Mouse (Mus musculus) c-Kit-negative CD71-positive TER-119-positive erythroid progenitor cells, embryonic 14.5 days (primary cell): ENCODE measurements around the gene 1700029J07Rik.

Experiments used
- DNase-seq: peaks from one replicate; pipeline ENCODE4 v3.0.0-alpha.2; 2013; ENCODE audit warnings: low read depth, low spot score

Gene 1700029J07Rik

GRCm38 (mm10) chr8:45950622-45951021 lies 24.4 kb downstream of the 1700029J07Rik start:
- DNase-seq = no peak

DNA sequence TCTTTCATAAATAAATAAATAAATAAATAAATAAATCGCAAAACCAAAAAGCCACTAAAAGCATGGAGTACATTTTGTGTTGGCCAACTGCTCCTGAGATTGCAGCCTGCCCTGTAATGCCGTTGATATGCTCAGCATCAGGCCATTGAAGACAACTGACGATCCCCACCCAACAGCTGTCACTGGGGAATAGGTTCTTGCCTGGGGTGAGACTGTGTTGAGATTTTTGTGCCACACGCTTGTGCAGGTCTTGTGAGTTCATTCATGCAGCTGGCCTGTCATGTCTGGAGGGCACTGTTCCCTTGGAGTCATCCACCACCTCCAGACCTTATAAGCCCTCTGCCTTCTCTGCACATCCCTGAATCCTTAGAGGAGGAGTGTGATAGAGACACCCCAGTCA lies 28.8 kb downstream of the 1700029J07Rik start:
- no peak for DNase-seq

DNA sequence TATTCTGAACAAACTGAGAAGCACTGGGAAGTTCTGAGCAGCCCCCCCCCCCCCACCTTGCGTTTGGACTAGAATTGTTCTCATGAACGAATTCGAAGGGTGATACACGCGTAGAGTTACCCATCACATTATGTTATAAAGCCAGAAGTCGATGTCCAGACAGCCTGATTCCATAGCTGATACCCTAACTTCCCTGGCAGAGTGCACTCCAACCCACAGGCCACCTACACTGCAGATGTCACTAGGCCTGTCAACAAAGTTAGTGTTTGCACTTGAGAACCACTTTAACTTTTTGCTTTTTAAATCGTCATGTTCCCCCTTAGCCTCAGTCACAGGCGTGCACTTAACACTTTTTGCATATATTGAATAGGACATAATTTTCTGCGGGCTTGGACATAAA lies 38.1 kb downstream of the 1700029J07Rik start:
- DNase-seq = no peak

GRCm38 (mm10) chr8:45934582-45935014 lies 40.5 kb downstream of the 1700029J07Rik start, which contains the start of gene Ccdc110:
Gene Ccdc110 (plus strand): TSS chr8:45934619.
- DNase-seq = peak; percentile 48

GRCm38 (mm10) chr8:45922116-45922515 lies 52.9 kb downstream of the 1700029J07Rik start:
- no peak for DNase-seq

GRCm38 (mm10) chr8:45920392-45920791 lies 54.7 kb downstream of the 1700029J07Rik start:
- no peak for DNase-seq

DNA sequence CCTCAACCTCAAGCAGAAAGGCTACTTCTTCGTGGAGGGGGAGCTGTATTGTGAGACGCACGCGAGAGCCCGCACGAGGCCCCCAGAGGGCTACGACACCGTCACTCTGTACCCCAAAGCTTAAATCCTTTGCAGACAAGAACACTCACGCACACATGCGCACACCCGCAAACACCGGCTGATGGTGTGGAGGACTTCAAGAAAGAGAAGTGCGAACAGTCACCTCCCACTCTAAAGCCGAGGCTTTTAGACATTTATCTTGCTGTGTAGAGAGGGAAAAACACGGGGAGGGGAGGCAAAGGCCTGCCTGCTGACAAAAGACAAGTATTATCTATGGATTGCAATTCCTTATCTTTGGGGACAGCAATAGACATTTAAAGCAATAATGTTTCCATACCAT lies 56.2 kb downstream of the 1700029J07Rik start:
- no peak for DNase-seq

DNA sequence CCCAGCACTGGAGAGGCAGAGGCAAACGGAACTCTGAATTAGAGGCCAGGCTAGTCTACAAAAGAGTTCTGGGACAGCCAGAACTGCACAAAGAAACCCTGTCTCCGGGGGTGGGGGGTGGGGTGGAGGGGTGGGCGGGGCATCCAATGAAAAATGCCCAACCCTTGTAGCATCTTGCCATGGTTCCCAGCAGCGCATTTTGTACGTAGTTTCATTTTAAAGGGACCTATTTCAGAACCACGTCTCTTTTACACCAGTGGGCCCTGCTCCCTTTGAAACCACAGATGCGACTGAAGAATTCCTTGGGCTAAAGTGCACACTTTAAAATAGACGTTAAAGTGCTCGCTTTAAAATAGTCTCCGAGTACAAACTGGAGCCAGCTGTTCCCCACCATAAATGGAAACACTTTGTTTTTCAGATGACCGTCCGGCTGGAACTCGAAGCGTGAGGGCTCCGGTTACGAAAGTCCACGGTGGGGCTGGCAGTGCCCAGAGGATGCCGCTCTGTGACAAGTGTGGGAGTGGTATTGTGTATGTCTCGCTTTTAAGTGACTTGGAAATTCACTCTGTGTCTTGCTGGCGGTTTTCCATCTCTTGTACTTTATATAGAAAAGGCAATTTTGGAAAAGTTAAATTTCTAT lies 57.9 kb downstream of the 1700029J07Rik start:
- DNase-seq = no peak

- no peak for DNase-seq
Measured at GRCm38 (mm10) chr8:45916496-45916895, 58.6 kb downstream of the 1700029J07Rik start.

GRCm38 (mm10) chr8:45913707-45914106 lies 61.3 kb downstream of the 1700029J07Rik start:
- DNase-seq = no peak

DNA sequence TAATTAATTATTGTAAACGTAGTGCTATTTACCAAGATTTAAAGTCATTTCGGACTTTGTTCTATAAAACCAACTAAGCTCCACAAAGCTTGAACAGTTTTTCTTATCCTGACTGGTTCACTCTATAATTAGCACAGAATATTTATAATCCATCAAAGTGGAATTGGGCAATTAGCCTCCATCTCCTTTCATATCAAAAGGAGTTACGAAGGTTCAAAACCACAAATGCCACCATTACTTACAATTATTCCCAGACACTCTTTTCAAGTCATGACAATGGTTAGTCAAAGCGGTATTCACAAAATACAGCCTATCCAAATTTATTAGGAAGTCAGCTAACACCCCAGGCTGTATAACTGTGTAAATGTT lies 68.8 kb downstream of the 1700029J07Rik start:
- no peak for DNase-seq

DNA sequence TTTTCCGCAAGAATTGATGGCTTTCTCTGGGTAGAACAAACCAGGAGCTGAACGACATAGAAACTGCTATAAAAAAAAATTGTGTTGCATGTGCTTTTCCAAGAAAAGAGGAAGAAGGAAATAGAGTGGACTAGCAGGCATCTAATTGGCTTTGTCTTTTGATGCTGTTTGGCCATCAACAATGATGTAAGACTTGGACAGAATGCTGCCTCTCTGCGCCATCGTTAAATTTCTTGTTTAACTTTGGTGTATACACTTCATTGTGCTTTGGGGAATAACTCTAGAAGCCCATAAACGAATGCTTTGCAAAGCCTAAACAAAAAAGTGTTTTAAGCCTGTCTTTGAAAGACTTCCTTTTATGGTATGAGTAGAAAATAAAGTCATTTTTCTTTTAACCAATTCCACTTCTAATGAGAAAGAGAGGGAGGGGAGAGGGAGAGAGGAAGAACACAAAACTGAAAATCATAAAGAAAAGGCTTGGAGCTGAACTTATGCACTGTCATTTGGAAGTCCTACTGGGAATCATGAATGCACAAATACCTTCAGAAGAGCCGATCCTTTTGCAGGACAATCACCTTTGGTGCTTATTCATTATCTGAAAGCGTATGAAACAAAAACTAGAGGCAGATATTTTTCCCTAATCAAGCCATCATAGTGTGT lies 69.3 kb downstream of the 1700029J07Rik start:
- no peak for DNase-seq

GRCm38 (mm10) chr8:45903659-45904058 lies 71.4 kb downstream of the 1700029J07Rik start:
- DNase-seq = no peak
